19 mouse cellular contexts compared by ENCODE assay signal in genomic region chr2:117338501-117338900, GRCm38 (mm10). TPM values are rescaled to one million over a fixed set of nuclear protein-coding genes. Genes with fewer than 3 reads are reported as not detected.
DNase-seq lines count a peak whose midpoint lies in the region; ATAC-seq and TF ChIP-seq lines count a peak whose summit lies in the region.
"Had no signal": no experiment of that assay in that cellular context is flagged by ENCODE, and none has a peak within 500 bp of the region (broad histone marks: within the 10 kb centered on the region; RNA-seq: fewer than 3 reads in every experiment).

No protein-coding gene starts in this region.

- 84% methylated on average over 3 of the region's 3 CpGs for WGBS in thymus, adult 2 months

- H3K4me3 ChIP-seq in layer of hippocampus, adult 2 months: peak overlapping the region; percentile 78
- H3K4me3 ChIP-seq in thymus, adult 2 months (ENCODE audit: control insufficient read depth, insufficient read depth, low read length): 0 out of 2 replicates have a peak overlapping the region, but pooled peaks have one; percentile 2
- H3K4me3 ChIP-seq: limb, embryonic 15.5 days; midbrain, embryonic 15.5 days had no signal

- no peaks in the 10 kb centered on the region for H3K27me3 ChIP-seq in thymus, adult 2 months (ENCODE audit: control insufficient read depth, insufficient read depth, low read length)

- peaks cover 49% of the 10 kb centered on the region for H3K36me3 ChIP-seq in thymus, adult 2 months (ENCODE audit: control insufficient read depth, insufficient read depth, low read length)
- H3K36me3 ChIP-seq: limb, embryonic 15.5 days; midbrain, embryonic 15.5 days had no signal

- ATAC-seq in CD4-positive, CD25-positive, alpha-beta regulatory T cell, adult 4 months: no peak
- ATAC-seq: forebrain, embryonic 14.5 days; midbrain, embryonic 15.5 days had no signal

- H3K4me1 ChIP-seq in thymus, adult 2 months (replicated peaks; ENCODE audit: control insufficient read depth, insufficient read depth, low read length): peaks cover 39% of the 10 kb centered on the region

- H3K27ac ChIP-seq in layer of hippocampus, adult 2 months: peak overlapping the region; percentile 95
- peak overlapping the region; percentile 2; the same call in 1 of the 2 replicates for H3K27ac ChIP-seq in thymus, adult 2 months (ENCODE audit: control insufficient read depth, insufficient read depth, low read length)
- H3K27ac ChIP-seq: limb, embryonic 15.5 days; midbrain, embryonic 15.5 days had no signal

- peak; percentile 77 for TF ChIP-seq CTCF in layer of hippocampus, adult 2 months (conservative IDR thresholded peaks at IDR 0.05)
- no peak for TF ChIP-seq CTCF in thymus, adult 2 months (IDR thresholded peaks at IDR 0.05; ENCODE audit: borderline replicate concordance, control insufficient read depth, extremely low read depth, insufficient read depth, low read length, poor library complexity)

- no peak for TF ChIP-seq POLR2A in thymus, adult 2 months (IDR thresholded peaks at IDR 0.05; ENCODE audit: control insufficient read depth, extremely low read depth, insufficient read depth, low read length, poor library complexity)

- DNase-seq in CD4-positive, CD25-positive, alpha-beta regulatory T cell, adult 2 months (ENCODE audit: low read depth, low spot score): peak; percentile 47
- no peak for DNase-seq in layer of hippocampus, adult 2 months (ENCODE audit: low spot score in 2 of 2)
- DNase-seq in layer of hippocampus, postnatal 10 days (ENCODE audit: low spot score in 2 of 2): no peak
- no peak for DNase-seq in thymus, adult 2 months
- DNase-seq in thymus, adult 18-20 months: no peak
- DNase-seq in gastrocnemius, postnatal 25 days: no peak
- no peak for DNase-seq in embryo, embryonic 10.5 days (ENCODE audit: low spot score)
- DNase-seq: adrenal gland, adult 2 months; cerebellum, adult 8-10 months; embryo, embryonic 11 days; gastrocnemius, postnatal 36 days; kidney, postnatal 14 days; lung, adult 2 months; right cerebral cortex, postnatal 4 days; thymus, postnatal 25 days had no signal

RNA-seq across cellular contexts. Expression of gene Rasgrp1, which starts 4.3 kb away (rescaled TPM):
- polyA plus RNA-seq in CD4-positive, CD25-positive, alpha-beta regulatory T cell, adult 4 months (2017; shearing (Covaris generic)): 10 to 100 TPM; 66.0 to 79.2 TPM
- total RNA-seq in layer of hippocampus, adult 2 months (2021): 100 to 1,000 TPM; 390 to 415 TPM
- 100 to 1,000 TPM; 238 to 268 TPM for total RNA-seq in layer of hippocampus, postnatal 10 days (2021)
- 131 and 145 TPM in 2 replicates for polyA plus RNA-seq in thymus, adult 2 months (2012; rRNA removed)
- under 1 TPM; 0.05 to 0.40 TPM for total RNA-seq in gastrocnemius, postnatal 25 days (2021)

Comparison
In these comparisons a context has a peak if more than half of its experiments do, and no peak if none do; other contexts are left out.
1. RNA of gene Rasgrp1, which starts 4.3 kb away (total RNA-seq): 390 to 415 TPM in layer of hippocampus, adult 2 months and 238 to 268 TPM in layer of hippocampus, postnatal 10 days; 0.05 to 0.40 TPM in gastrocnemius, postnatal 25 days; every median in the first group is over 100 times any median in the second.